Mouse (Mus musculus) frontal cortex, adult (tissue): ENCODE measurements around the gene Clasp1.
"Not testable (repeated sequence)": the region's sequence is repeated elsewhere in the genome, so short reads cannot be mapped to it uniquely, and the experiment has no call there.

ENCODE experiments used
- ATAC-seq: cut with Nextera tagmentation; 2 replicates; pipeline ENCODE4 v1.9.2; 2017; ENCODE audit warnings: mild to moderate bottlenecking, moderate library complexity, mixed read lengths; ENCODE audit not compliant: low TSS enrichment

Clasp1 gene

DNA sequence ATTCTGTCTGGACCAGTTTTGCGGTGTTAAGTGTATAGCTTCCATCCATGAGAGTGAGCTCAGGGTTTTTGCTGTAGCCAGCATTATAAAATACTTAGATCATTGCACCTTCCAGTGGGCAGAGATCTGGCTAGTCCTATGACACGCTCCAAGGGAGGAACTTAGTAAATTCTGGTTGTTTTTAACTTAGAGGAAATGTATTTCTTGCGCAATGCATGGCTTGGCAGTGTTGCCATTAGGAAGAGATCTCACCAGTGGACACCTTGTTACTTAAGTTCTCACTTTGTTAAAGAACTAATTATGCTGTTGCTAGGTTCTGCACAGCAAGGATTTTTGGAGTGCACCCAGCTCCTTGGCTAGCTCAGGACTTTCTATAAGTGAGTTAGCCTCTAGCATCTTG, 178.8 kb downstream of the Clasp1 start:
- ATAC-seq, result no peak; the same call in 1 of the 2 replicates

- no peak for ATAC-seq
Observed at GRCm38 (mm10) chr1:118580174-118580702, 191.4 kb downstream of the Clasp1 start.

DNA sequence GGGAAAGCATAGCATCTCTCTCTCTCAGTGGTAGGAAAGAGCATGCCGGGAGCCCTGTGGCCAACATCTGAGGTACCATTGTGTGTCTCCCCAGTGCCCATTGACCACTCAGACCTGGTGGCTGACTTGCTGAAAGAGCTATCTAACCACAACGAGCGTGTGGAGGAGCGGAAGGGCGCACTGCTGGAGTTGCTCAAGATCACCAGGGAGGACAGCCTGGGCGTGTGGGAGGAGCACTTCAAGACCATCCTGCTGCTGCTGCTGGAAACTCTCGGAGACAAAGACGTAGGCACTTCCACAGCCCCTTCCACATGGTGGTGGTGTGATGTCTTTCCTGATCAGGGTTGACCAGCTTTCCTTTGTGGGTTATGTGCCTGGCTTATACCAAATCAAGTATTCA, 192.3 kb downstream of the Clasp1 start:
- peak; percentile 41 for ATAC-seq

DNA sequence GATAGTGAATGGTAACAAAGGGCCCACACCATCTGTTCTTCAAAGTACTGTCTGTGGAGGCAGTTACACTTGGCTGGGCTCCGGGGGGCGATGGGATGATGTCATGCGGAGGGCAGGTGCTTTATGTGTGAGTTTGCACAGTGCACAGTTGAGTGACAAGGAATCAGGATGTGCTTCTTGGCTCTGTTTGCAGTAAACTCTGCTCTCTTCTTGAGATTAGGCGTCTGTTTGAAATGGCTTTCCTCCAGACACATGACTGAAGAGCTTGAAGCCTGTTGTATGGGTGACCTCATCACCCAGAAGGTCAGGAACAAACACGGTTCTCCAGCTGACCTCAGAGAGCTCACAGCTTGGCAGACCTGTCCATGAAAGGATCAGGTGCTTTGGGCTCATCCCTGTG, 200.9 kb downstream of the Clasp1 start:
- peak; percentile 50 for ATAC-seq

GRCm38 (mm10) chr1:118592933-118593332, 204.1 kb downstream of the Clasp1 start:
- no peak for ATAC-seq

DNA sequence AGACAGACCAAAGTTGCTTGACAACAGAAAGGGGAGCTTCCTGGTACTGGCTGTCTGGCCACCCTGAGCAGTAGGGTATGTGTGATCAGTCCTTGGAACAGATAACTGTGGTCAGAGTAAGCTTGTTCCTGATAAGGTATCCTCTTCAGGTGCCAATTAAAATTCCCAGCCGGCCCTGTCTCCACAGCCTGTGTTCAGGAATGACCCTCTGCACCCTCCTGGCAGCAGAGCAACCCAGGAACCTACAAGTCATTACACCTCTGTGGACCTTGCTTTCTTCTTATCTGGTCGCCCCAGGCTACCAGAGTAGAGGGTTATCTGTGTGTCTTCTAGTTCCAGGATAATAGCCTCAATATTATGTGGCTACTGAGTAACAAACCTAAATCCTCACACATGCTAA, 206.5 kb downstream of the Clasp1 start:
- no peak for ATAC-seq

DNA sequence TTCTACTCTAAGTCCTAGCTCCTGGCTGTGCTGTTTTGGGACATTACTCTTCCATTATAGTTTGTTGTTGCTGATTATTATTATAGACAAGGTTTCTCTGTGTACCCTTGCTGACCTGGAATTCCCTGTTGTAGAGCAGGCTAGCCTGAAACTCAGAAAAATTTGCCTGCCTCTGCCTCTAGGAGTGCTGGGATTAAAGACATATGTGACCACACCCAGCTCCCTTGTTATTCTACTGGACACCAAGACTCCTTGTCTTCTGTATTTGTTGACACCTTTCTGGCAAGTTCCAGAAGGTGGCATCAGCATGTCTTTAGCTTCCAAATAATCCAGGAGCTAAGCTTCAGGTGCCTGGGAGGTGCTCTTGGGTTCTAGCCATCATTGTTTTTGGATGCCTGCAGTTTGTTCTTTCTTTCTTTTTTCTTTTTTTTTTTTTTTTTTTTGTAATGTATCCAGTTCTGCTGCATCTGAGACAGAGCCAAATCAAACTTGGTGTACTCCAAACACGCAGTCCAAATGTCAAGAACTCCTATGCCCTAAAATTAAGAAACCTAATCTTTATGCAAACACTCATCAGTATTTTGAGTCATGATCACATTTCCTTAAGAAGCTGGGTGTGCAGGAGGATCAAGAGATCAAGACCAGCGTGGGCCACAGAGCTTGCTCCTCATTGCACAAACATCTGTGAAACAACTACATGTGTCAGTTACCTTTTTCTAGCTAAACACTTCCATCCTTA, 208.8 kb downstream of the Clasp1 start:
- no peak for ATAC-seq

GRCm38 (mm10) chr1:118598339-118598738, 209.5 kb downstream of the Clasp1 start:
- no peak for ATAC-seq

DNA sequence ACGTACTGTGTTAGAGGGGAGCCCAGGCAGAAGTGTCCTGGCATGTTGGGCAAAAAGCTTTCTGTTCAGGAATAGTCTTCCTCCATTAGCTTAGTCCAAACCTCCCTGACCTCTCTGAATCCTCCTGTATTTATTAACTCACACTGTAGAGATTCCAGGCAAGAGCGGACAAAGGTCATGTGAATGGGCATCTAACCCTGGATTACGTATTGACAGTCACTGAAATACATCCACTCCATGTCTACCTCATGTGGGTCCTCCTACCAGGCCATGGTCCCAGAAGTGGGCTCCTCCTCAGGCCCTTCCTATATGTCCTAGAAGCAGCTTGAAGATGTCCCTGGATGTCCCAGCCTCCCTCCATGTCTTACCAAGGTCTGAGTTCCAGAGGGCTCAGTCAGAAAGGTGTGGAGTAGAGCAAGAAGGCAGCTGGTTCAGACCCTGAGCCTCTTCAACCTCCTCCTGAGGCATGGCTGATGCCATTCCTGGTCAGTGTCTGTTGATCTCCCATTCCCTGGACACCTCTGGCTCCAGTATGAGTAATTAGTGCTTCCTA, 224.8 kb downstream of the Clasp1 start:
- no peak for ATAC-seq

- ATAC-seq, result not testable (repeated sequence)
Observed at GRCm38 (mm10) chr1:118621055-118621454, 232.2 kb downstream of the Clasp1 start.

- ATAC-seq, result no peak
Observed at GRCm38 (mm10) chr1:118622857-118623256, 234.0 kb downstream of the Clasp1 start.

DNA sequence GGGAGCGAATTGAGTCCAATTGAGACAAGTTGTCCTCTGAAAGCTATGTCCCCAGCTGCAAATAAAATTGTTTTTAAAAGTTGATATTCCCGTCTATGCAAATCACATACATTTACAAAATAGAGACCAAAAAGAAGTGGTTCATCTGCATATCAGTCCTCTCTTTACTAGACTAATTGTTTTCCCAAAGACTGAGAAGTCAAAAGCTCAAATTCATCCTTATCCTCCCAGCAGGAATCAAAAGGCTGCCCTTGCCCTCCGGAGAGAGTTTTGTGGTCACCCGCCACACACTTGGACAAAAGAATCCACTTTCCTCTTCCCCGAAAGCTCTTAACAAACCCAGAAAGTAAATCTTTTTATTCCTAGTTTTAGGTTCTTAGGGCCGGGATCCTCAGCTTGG, 236.6 kb downstream of the Clasp1 start:
- no peak for ATAC-seq

GRCm38 (mm10) chr1:118625921-118626320, 237.1 kb downstream of the Clasp1 start:
- no peak for ATAC-seq

DNA sequence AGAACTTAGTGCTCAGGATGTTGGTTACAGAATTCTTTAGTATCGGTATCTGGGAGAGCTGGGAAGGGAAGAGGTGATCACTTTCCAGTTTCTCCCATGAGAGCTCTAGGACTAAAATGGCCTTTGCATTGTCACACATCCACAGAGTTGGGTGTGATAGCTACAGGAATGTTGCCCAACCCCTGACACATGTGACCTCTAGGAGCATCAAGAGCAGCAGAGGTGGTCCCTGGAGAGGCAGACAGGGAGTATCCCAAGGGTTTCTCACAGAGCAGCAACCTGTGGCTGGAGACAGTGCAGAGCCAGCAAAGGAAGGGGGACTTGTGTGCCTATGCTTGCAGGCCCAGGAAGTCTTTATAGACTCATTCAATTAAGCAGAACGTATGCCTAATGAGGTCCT, 237.6 kb downstream of the Clasp1 start:
- no peak for ATAC-seq

DNA sequence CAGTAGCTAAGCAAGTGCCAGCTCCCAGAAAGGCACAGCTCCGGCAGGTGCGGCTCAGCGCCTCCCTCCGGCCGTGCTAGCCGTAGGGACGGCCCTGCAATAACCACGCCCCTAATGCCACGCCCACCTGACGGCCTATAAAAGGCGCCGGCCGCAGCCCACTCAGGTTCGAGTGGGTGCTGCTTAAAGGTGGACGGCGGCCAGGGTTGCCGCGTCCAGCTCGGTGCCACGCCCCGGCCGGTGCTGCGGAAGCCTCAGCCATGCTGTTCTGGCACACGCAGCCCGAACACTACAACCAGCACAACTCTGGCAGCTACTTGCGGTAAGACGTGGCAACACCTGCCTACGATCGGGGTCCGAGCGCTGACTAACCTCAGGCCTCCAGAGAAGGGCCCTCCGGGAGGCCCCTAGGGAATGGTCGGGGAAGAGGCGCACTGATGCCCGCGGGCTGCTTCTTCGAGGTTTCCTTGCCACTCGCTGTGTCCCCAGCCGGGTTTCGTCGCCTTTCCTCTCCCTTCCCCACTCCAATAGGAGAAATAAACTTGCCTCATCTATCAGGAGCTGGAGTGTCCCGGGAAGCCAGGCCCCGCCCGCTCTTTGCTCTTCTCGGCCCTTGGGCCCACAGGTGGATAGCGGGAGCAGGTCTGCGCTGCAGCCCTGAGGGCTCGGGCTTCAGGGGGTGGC, 239.1 kb downstream of the Clasp1 start, which contains the start of gene Tfcp2l1:
Tfcp2l1 (plus strand) TSS at position 165 of the 684 bp plus-strand sequence.
- ATAC-seq, result peak; percentile 72

- no peak for ATAC-seq
Observed at GRCm38 (mm10) chr1:118633415-118633980, 244.6 kb downstream of the Clasp1 start.

- no peak for ATAC-seq
Observed at GRCm38 (mm10) chr1:118642296-118642999, 253.6 kb downstream of the Clasp1 start.

- ATAC-seq, result no peak
Observed at GRCm38 (mm10) chr1:118643138-118643979, 254.5 kb downstream of the Clasp1 start.

DNA sequence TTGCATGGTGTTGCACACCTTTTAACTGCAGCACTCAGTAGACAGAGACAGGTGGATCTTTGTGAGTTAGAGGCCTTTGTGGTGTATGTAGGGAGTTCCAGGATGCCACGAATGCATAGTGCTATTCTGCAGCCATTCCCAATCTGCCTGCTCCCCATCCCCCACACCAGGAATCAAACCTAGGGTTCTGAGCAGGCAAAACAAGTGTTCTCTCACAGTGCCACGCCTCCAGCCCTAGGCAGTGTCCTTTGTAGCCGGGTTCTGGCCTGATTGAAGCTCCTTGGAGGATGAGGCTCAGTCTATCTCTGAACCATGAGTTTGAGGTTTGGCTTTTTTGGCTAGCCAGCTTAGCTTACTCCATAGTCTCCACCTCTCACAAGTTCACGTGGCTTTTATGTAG, 256.8 kb downstream of the Clasp1 start:
- ATAC-seq, result no peak

GRCm38 (mm10) chr1:118648015-118648414, 259.2 kb downstream of the Clasp1 start:
- ATAC-seq, result no peak
